Mouse (Mus musculus) c-Kit-positive CD71-positive TER-119-positive erythroid progenitor cells, embryonic 14.5 days (primary cell): ENCODE results near the gene Zbtb5.
"Not testable (repeated sequence)": the region's sequence is repeated elsewhere in the genome, so short reads cannot be mapped to it uniquely, and the experiment has no call there.

Source experiments
- DNase-seq: peaks from one replicate; pipeline ENCODE4 v3.0.0-alpha.2; 2013; ENCODE audit warnings: low spot score

Gene Zbtb5

DNA sequence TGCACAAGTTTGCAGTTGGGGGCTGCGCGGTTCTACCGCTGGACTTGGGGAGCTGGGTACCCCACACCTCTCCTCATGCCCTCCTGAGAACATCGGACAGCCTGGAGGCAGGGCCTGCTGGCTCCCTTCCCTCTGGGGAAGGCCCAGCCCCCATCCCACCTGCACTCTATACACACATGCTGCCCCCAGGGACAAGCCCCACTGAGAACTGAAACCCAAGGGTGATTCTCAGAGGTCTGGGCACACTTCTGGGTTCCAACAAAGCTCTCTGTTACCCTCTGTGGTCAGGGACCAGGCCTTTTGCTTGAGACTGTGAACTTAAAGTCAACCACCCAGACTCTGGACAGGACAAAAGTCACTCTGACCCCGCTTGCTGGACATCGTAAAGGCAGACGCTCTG is 42.2 kb downstream of the Zbtb5 start:
- DNase-seq: no peak

DNA sequence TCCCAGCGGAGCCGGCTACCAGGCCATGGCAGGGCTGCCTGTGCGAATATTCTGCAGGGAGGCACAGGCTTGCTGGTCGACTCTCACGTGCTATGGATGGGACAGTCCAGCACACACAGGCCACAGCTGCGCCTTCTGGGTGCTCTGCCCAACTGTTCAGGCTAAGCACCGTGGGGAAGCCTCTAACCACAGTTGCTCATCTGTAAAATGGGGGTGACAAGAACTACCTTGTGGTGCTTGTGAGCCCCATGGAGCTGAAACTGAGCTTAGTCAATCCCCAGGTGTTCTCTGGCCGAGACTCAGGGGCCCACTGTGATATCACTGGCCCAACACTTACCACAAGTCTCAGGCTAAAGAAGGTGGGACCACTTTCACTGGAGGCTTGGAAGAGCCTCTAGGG is 44.8 kb downstream of the Zbtb5 start:
- DNase-seq: no peak

DNA sequence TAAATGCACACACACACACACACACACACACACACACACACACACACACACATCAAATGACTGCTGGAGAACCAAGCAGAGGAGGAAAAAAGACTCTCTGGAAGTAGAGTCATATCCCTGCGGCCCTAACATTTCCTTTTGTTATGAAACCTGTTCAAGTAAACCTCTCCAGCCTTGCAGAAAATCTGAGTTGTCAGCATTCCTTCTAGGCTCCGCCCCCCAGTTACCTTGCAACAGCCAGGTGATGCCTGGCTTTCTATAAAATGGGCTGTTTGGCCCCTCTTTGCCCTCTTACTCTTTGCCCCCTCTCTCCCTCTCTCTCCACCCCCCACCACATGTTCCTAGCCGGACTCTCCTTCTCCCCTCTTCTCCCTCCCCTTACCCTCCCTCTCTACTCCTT is 46.5 kb downstream of the Zbtb5 start:
- DNase-seq: no peak

DNA sequence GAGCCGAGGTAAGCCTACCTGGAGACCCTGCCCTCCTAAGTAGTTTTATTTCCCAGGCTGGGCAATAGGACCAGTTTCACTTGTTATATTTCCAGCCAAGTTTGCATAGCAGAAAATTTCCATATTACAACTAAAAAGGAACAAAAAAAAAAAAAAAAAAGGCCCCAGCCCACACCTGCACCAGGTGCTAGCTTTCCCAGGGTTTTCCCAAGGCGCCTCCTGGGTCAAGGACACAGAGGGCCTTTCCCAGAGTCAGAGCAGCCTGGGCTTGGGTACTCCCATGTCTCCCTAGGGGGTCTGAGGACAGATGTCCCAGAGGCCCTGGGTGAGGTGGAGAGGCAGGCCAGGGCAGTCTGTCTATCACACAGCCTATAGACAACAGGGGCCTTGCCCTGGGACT is 47.0 kb downstream of the Zbtb5 start:
- DNase-seq: no peak

DNA sequence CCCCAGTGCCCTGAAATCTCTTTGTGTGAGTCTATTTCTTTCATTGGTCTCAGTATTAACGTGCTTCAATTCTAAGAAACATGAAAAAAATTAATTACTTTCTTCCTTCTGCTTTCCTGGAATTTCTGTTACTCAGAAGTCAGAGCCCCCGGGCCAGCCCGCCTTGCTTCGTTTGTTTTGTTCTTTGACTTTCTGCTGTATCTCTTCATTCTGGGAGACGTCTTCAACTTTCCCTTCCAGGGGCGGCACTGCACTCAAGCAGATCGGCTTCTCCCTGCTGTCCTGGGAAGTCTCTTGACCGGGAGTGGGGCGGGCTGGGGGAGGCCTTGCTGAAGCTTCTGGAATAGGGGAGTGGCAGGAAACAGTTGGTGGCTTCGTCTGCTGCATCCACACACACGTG is 49.1 kb downstream of the Zbtb5 start:
- no peak for DNase-seq

DNA sequence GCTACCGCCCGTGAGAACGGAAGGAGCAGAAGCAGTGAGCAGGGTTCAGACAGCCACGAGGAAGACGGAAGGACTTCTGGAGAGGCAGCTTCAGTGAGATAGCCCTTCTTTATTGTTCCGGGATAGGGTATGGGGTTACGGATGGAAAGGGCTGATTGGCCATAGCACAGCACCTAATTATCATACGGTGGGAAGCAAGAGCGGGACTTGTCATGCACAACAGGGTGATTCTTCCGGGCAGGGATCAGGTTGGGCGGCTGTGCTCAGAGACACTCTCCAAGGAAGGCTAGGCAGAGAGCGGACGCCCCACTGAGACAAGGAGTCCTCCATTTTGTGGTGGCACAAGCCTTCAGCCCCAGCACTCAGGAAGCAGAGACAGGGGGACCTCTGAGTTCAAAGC is 53.0 kb downstream of the Zbtb5 start:
- no peak for DNase-seq

DNA sequence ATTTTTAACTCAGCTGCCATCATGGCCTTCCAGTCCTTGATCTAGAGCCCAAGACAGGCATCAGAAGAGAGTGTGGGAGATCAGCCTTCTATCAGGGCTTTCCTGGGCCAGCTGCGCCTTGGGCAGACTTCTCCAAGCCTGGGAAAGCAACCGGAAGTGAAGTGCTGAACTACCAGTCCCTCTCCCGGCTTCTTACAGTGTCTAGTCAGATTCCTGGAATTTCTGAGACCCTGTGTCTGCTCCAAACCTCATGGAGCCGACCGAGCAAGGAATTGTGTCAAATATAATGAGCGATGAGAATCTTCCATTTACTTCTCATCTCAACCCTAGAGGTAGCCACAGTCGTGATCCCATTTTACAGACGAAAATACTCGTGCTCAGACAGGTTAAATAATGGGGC is 53.4 kb downstream of the Zbtb5 start:
- no peak for DNase-seq

DNA sequence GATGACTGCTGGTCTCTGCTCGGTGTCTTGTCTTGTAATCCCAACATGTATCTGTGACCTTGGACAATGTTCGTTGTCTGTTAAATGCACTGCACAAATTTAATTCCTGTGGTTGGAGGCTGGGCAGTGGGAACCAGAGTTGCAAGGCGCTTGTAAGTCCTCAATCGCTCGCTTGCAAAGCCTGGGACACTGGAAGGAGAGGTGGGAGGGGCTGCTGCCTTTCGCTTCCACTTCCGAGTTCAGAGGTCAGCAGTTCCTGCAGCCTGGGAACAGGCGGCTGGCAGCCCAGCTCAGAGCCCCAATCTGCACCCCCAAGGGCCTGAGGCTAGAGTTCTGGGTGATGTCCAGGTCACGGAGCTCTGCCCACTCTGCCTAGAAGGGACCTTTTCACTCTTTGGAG is 59.2 kb downstream of the Zbtb5 start:
- no peak for DNase-seq

DNA sequence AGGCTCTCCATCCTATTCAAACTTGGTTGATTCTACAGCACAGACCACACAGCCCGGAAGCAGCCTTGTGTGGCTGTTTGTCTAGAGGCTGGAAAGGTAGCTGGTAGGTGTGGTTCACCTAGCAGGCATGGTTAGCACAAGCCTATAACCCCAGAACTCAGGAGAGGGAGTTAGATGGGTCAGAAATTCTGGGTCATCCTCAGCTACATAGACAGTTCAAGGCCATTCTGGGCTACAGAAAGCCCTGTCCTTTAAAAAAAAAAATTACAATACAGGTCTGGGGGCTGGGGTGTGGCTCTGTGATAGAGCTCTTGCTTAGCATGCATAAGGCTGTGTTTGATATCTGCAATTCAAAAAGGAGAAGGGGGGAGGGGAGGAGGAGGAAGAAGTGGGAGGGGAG is 63.9 kb downstream of the Zbtb5 start:
- DNase-seq: no peak

DNA sequence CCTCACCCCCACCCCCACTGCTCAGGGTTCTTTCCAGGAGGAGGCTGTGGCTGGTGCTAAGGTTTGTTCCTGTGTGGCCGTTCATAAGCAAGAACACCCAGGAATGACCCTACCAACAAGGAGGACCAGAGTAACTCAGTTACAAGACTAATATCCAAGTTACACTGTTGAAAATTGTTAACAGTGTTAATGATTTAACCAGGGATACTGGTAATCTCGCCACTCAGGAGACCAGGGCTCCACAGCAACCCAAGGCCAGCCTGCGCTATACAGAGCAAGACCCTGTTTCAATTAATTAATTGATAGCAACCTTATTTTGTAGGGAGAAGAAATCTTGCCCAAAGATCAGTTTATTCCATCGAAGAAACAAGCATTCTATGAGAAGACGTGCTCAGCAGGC is 64.7 kb downstream of the Zbtb5 start:
- DNase-seq: no peak

DNA sequence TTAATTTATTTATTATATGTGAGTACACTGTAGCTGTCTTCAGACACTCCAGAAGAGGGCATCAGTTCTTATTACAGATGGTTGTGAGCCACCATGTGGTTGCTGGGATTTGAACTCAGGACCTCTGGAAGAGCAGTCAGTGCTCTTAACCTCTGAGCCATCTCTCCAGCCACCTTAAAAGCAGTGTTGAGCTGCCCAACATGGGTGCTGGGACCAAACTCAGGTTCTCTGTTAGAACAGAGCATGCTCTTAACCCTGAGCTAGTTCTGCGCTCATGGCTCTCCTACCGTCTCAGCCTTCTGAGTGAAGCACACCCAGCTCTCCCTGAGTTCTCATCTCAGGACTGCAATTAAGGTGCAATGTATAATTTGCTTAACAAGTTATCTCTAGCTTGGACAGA is 66.1 kb downstream of the Zbtb5 start:
- not testable (repeated sequence) for DNase-seq

DNA sequence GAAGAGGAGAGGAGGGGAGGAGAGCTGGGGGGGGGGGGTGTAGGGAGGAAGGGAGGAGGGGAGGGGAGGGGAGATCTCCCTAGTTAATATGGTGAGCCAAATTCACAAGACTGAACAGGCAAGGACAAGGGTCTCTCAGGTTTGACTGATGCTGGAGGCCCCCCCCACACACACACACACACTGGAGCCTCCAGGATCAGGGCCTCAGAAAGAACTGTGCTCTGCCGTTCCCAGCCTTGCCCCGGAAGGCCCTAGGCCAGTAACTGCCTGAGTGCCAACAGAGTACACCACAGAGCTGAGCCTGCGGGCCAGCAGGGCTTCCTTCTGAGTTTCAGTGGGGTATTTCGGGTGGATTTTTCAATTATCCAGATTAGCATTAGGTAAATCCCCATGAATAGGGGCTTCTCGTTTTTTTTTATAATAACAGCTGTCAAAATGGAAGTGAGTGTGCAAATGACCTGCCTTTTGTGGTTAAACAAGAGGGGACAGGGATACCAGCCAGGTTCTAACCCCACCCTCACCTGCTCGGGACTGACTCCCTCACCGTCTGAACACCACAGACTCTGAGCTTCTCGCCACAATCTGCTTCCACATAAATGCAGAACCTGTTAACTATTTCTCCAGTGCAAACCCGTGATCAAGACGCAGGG is 67.7 kb downstream of the Zbtb5 start:
- no peak for DNase-seq

DNA sequence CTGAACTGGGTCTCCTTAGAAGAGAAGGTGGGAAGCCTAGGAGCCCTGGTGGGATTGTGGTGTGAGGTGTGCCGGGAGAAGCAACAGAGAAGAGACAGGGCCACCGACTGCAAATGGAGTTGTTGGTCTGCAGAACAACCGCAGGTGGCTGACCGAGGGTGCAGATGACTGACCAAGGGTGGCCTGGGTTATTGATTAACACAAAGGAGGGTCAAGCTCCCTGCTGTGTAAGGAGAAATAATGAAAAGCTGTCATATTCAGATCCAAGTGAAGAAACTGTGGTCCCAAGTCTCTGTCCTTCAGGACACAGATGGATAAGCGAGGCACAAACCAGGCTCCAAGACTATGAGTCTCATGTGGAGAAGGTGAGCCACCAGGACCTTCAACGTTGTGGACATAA is 68.7 kb downstream of the Zbtb5 start:
- no peak for DNase-seq

DNA sequence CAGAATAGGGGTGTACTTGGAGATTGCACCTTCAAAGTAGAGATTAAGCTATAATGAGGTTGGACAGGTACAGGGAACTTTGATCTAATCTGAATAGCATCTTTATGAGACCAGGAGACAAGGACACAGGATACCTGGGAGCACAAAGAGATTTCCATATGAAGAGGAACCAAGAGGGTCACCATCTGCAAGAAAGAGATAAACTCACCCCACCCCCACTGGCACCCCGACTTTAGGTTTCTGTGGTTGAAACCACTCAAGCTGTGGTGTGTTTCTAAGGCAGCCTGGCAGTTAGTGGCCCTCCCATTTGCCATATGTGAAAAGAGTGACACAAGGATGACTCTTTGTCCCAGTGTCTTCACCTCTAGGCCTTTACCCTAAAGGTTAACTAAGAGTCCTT is 70.0 kb downstream of the Zbtb5 start:
- no peak for DNase-seq
